Mouse (Mus musculus) kidney, adult 2 months (tissue): ENCODE measurements around the gene Btbd1. TPM values are rescaled to one million over a fixed set of nuclear protein-coding genes. Genes with fewer than 3 reads are reported as not detected.

Experiments
- DNase-seq: peaks from one replicate; pipeline ENCODE4 v3.0.0; 2021
- H3K27ac ChIP-seq: fragments of 200-500 bp; 2 replicates; pipeline ENCODE4 v1.5.1; 2012; ENCODE audit warnings: low read depth, low read length, control low read depth, inconsistent platforms; ENCODE audit not compliant: insufficient read depth
- H3K27me3 ChIP-seq: fragments of 200-500 bp; replicated peaks from 2 replicates; pipeline ENCODE4 v1.6.1; 2012; ENCODE audit warnings: mild to moderate bottlenecking, moderate library complexity, low read length, inconsistent platforms; ENCODE audit not compliant: control insufficient read depth, insufficient read depth
- H3K36me3 ChIP-seq: fragments of 200-500 bp; 2 replicates; pipeline ENCODE4 v1.6.1; 2012; ENCODE audit warnings: mild to moderate bottlenecking, moderate library complexity, low read length, inconsistent platforms; ENCODE audit not compliant: control insufficient read depth, insufficient read depth
- H3K4me1 ChIP-seq: fragments of 200-500 bp; 2 replicates; pipeline ENCODE4 v1.6.1; 2011; ENCODE audit warnings: low read length; ENCODE audit not compliant: control insufficient read depth, insufficient read depth
- H3K4me3 ChIP-seq: fragments of 200-500 bp; 2 replicates; pipeline ENCODE4 v1.5.1; 2011; ENCODE audit warnings: mild to moderate bottlenecking, low read depth, low read length, control low read depth; ENCODE audit not compliant: insufficient read depth
- CTCF ChIP-seq: fragments of 200-500 bp; conservative IDR thresholded peaks from 2 replicates; pipeline ENCODE4 v1.5.1; 2011; ENCODE audit warnings: low read depth, mild to moderate bottlenecking, control low read depth, low read length, moderate library complexity, mixed read lengths; ENCODE audit not compliant: insufficient read depth, insufficient read length
- POLR2A ChIP-seq: fragments of 200-500 bp; IDR thresholded peaks from one replicate; pipeline ENCODE4 v1.6.1; 2011; ENCODE audit warnings: low read depth, low read length, control low read depth
- WGBS: fragments of 180-500 bp; shearing (Covaris S2); methylation state at CpG from one replicate; pipeline ENCODE4 v1.1.7; 2018; 5-methylcytosine and 5-hydroxymethylcytosine counted together
- polyA plus RNA-seq: library from polyadenylated mRNA; depleted of rRNA; stranded (reverse); fragments of >200 nt; gene quantifications from 2 replicates; pipeline ENCODE4 v1.2.3, GENCODE M21; 2012

The Btbd1 gene
- polyA plus RNA-seq, 1 experiment: 28.1 TPM

DNA sequence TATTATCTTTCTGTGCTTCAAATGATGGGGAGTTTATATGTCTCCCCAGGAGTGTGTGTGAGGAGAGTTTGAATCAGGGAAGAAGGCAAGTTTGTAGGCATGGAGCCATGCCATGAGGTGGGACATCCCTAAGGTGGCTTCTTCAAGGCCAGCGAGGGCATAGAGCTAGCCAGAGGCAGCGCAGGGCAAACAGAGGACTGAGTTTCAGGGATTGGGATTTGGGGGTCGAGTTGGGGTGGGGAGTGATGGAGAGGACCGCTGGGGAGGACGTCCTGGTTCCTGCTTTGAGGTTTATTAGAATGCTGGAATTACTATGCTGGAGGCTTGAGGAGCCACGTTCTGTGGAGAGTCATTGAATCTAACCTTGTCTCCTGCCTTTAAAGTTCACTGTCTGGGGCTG, 36.7 kb upstream of the Btbd1 start:
- no peak for TF ChIP-seq POLR2A
- no peak for TF ChIP-seq CTCF
- H3K4me3 ChIP-seq: no peak overlapping the region
- DNase-seq: no peak
- no peak overlapping the region for H3K27ac ChIP-seq
- H3K36me3 ChIP-seq: no peaks in the 10 kb centered on the region
- WGBS: 95% methylated on average over 6 of the region's 6 CpGs
- no peaks in the 10 kb centered on the region for H3K27me3 ChIP-seq
- no peaks in the 10 kb centered on the region; the same call in 1 of the 2 replicates for H3K4me1 ChIP-seq

DNA sequence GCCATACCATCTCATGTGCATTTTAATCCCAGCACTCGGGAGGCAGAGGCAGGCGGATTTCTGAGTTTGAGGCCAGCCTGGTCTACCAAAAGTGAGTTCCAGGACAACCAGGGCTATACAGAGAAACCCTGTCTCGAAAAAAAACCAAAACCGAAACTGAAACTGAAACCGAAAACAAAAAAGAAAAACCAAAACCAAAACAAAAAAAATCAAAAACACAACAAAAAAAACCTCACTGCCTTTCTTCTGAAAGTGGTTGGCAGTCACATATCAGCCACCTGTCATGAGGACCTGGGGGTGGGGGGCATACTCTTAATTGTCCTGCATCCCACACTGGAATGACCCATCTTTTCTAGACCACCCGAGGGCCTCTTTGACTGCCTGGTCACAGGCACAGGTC, 35.3 kb upstream of the Btbd1 start:
- DNase-seq: no peak
- Histone ChIP-seq H3K27me3 (no peaks in the 10 kb centered on the region), H3K27ac (no peak overlapping the region), H3K4me1 (no peaks in the 10 kb centered on the region; the same call in 1 of the 2 replicates), H3K4me3 (no peak overlapping the region), H3K36me3 (no peaks in the 10 kb centered on the region)
- 87% methylated on average over 6 of the region's 6 CpGs for WGBS
- no peak for TF ChIP-seq POLR2A
- no peak for TF ChIP-seq CTCF

DNA sequence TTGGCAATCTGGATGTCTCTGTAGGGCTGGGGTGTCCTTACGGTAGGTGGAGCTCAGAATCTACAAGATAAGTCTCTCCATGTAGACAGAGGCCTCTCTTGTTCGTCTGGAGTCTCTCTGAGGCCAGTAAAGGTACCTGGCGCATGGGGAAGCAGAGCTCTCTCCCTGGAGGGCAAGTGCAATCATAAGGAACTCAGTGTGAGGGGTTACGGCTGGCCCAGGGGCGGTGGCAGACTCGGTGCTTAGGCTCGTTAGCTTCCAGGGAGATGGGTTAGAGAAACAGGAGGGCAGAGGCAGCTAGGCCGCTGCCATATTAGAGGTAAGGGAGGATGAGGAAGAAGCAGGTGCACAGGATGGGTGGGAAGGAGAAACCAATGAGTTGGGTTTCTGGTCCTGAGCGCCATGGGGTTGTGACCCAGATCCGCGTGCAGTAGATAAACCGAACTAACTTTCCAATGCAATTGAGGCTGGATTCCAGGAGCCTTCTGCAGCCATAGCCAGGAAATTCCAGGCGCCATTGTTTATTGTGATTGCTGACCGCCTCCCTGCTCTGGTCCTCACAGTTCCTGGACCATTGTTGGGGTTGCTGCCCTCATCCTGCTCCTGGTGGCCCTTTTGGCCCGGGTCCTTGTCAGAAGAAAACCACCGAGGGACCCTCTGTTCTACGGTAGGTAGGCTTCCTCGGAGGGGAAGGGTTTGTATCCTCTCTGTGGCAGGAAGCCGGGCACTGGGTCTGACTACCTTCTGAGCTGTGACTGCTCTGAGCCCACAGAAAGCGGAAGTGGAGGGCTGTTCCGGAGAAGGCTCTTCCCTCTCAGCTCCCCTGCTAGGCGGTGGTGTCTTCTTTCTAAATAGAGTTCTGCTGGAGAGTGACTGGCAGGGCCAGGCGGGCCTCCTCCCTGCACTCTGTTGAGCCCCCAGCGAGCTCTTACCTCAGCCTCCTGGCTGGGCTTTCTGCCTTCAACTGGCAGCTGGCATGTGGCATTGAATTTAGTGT, 33.7 kb upstream of the Btbd1 start:
- no peaks in the 10 kb centered on the region for H3K4me1 ChIP-seq
- H3K4me3 ChIP-seq: no peak overlapping the region; the same call in 1 of the 2 replicates
- WGBS: 72% methylated on average over 24 of the region's 24 CpGs
- TF ChIP-seq CTCF (no peak), POLR2A (no peak)
- peak; percentile 45 for DNase-seq
- H3K27me3 ChIP-seq: no peaks in the 10 kb centered on the region
- H3K36me3 ChIP-seq: no peaks in the 10 kb centered on the region
- H3K27ac ChIP-seq: peak overlapping the region; percentile 58; the same call in 1 of the 2 replicates

- Histone ChIP-seq H3K4me3 (no peak overlapping the region), H3K36me3 (no peaks in the 10 kb centered on the region), H3K4me1 (no peaks in the 10 kb centered on the region), H3K27me3 (no peaks in the 10 kb centered on the region), H3K27ac (no peak overlapping the region)
- no peak for TF ChIP-seq CTCF
- no peak for TF ChIP-seq POLR2A
- 78% methylated on average over 4 of the region's 4 CpGs for WGBS
- no peak for DNase-seq
Observed at GRCm38 (mm10) chr7:81861921-81862320, 32.7 kb upstream of the Btbd1 start.

DNA sequence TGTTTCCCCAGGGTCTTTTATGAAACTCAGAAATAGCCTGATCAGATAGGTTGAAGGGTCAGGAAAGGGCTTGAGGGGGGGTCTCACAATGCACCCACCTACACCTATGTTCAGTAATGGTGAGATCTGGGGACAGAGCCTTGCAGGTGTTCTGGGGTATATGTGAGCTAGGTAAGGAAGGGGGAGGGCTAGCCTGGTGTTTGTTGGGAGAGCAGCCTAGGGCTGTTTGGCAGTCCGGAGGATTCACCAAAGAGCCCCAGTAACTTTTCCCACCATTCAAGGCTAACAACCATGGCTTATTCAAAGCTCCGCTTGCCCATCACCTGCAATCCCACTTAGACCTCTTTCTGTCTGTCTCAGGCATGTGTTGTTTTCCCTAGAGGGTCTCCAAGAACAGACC, 32.2 kb upstream of the Btbd1 start:
- no peaks in the 10 kb centered on the region for H3K27me3 ChIP-seq
- H3K27ac ChIP-seq: no peak overlapping the region
- no peaks in the 10 kb centered on the region for H3K4me1 ChIP-seq
- WGBS: 94% methylated on average over 2 of the region's 2 CpGs
- no peaks in the 10 kb centered on the region for H3K36me3 ChIP-seq
- no peak overlapping the region for H3K4me3 ChIP-seq
- TF ChIP-seq CTCF: no peak
- no peak for TF ChIP-seq POLR2A
- no peak for DNase-seq

DNA sequence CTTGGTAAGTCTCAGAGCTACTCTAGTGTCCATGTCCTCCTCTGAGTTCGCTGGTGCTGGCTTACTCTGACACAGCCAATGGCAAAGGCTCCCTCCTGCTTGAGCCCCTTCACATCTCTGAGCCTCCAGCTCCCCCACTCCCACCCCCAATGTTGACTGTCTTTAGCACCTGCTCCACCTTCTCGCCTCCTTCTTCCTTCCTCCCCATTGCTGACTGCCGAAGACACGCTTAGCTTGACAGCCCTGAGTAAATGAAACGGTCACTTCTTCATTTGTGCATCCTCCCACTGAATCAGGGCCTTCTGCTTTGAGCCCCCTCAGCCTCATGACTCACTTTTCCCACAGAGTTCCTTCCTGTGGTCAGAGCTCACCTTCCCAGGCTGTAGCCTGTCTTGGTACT, 31.8 kb upstream of the Btbd1 start:
- H3K27ac ChIP-seq: no peak overlapping the region

DNA sequence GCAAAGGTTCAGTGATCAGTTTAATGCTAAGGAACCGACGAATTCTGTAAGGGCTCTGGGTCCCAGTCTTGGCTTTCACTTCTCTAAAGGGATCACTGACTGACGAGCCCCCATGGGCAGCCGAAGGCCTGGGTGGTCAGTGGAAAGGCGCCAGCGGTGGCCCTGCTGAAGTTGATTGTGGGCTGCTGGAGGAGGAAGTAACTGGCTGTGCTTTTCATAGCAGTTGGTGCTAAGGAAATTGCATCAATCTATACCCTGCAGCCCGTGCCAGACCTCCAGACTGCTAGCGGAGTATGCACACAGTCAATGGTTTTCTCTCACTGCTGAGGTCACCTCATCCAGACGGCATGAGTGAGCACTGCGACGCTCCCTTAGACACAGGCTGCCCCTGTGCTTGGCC, 30.8 kb upstream of the Btbd1 start:
- TF ChIP-seq POLR2A: no peak
- TF ChIP-seq CTCF: no peak
- peak; percentile 39 for DNase-seq
- WGBS: 35% methylated on average over 11 of the region's 11 CpGs
- no peaks in the 10 kb centered on the region for H3K4me1 ChIP-seq
- H3K36me3 ChIP-seq: no peaks in the 10 kb centered on the region
- no peaks in the 10 kb centered on the region for H3K27me3 ChIP-seq
- H3K4me3 ChIP-seq: peak overlapping the region; percentile 41
- peak overlapping the region; percentile 43; the same call in 1 of the 2 replicates for H3K27ac ChIP-seq

More for the DNA sequence above, 31.8 kb upstream of the Btbd1 start:
- WGBS: 48% methylated on average over 5 of the region's 5 CpGs
- TF ChIP-seq POLR2A (no peak), CTCF (no peak)
- no peaks in the 10 kb centered on the region for H3K4me1 ChIP-seq
- no peak overlapping the region for H3K4me3 ChIP-seq
- no peak for DNase-seq
- H3K36me3 ChIP-seq: no peaks in the 10 kb centered on the region
- H3K27me3 ChIP-seq: no peaks in the 10 kb centered on the region
